Mouse (Mus musculus) ES-E14 (cell line): ENCODE results near the gene Nav2. TPM values are rescaled to one million over a fixed set of nuclear protein-coding genes. Genes with fewer than 3 reads are reported as not detected.

Experiments used
- DNase-seq: peaks from one replicate; pipeline ENCODE4 v3.0.0-alpha.2; 2013; ENCODE audit warnings: low read depth, low spot score
- H3K27ac ChIP-seq: 2 replicates; pipeline ENCODE4 v1.5.1; 2012; ENCODE audit warnings: low read depth, mild to moderate bottlenecking, low read length, moderate library complexity, mixed read lengths; ENCODE audit not compliant: poor library complexity, insufficient read depth, severe bottlenecking
- H3K36me3 ChIP-seq: 2 replicates; pipeline ENCODE4 v1.6.1; 2012; ENCODE audit warnings: mild to moderate bottlenecking, low read length, moderate library complexity, mixed read lengths; ENCODE audit not compliant: control insufficient read depth, poor library complexity, insufficient read depth, severe bottlenecking
- H3K4me1 ChIP-seq, 2 experiments: fragments of 150-350 bp in 1 of 2; sonication (generic) in 1 of 2; 2 replicates each; pipeline ENCODE4 v1.6.1; 2012; ENCODE audit warnings: low read length in 2 of 2, mild to moderate bottlenecking in 1 of 2, mixed read lengths in 1 of 2; ENCODE audit not compliant: control insufficient read depth in 2 of 2, insufficient read depth in 2 of 2, poor library complexity in 1 of 2
- H3K4me3 ChIP-seq, 2 experiments: fragments of 150-350 bp in 1 of 2; sonication (generic) in 1 of 2; 2 replicates each; pipeline ENCODE4 v1.5.1; 2012; ENCODE audit warnings: low read length in 2 of 2, low read depth in 1 of 2, mild to moderate bottlenecking in 1 of 2, mixed read lengths in 1 of 2; ENCODE audit not compliant: insufficient read depth in 1 of 2, poor library complexity in 1 of 2, severe bottlenecking in 1 of 2
- H3K9ac ChIP-seq: 2 replicates; pipeline ENCODE4 v1.6.1; 2012; ENCODE audit warnings: low read depth, mild to moderate bottlenecking, low read length, mixed read lengths; ENCODE audit not compliant: poor library complexity, insufficient read depth, severe bottlenecking
- H3K9me3 ChIP-seq: fragments of 150-350 bp; sonication (generic); 2 replicates; pipeline ENCODE4 v1.6.1; 2012; ENCODE audit warnings: low read depth, mild to moderate bottlenecking, low read length; ENCODE audit not compliant: control insufficient read depth, insufficient read depth
- CHD2 ChIP-seq: IDR thresholded peaks from 2 replicates; pipeline ENCODE4 v1.6.1; 2014; ENCODE audit warnings: mild to moderate bottlenecking, low read depth, low read length, inconsistent platforms
- HCFC1 ChIP-seq: IDR thresholded peaks from 2 replicates; pipeline ENCODE4 v1.6.1; 2012; ENCODE audit warnings: low read length, inconsistent platforms, borderline replicate concordance; ENCODE audit not compliant: insufficient read depth
- MAFK ChIP-seq: IDR thresholded peaks from 2 replicates; pipeline ENCODE4 v1.6.1; 2014; ENCODE audit warnings: mild to moderate bottlenecking, low read depth, low read length, inconsistent platforms; ENCODE audit not compliant: insufficient read depth
- ZC3H11A ChIP-seq: IDR thresholded peaks from 2 replicates; pipeline ENCODE4 v1.6.1; 2012; ENCODE audit warnings: low read depth, mild to moderate bottlenecking, inconsistent platforms, low read length, borderline replicate concordance
- ZNF384 ChIP-seq: IDR thresholded peaks from 2 replicates; pipeline ENCODE4 v1.6.1; 2012; ENCODE audit warnings: low read depth, low read length, inconsistent platforms
- in situ Hi-C, 2 experiments: fragments of 600-800 bp; cut with MboI; formaldehyde crosslinking; loops; one replicate each; pipeline ENCODE4 v1.15.1; 2025; ENCODE audit warnings: low sequenced_read_pairs in 2 of 2, inconsistent platforms in 1 of 2; ENCODE audit not compliant: unreplicated experiment in 2 of 2
- total RNA-seq: library from RNA; depleted of rRNA; stranded (reverse); fragments of 300-350 nt; gene quantifications from 2 replicates; pipeline ENCODE4 v1.2.3, GENCODE M21; 2012

Gene Nav2
- total RNA-seq, 1 experiment: 18.2 TPM

DNA sequence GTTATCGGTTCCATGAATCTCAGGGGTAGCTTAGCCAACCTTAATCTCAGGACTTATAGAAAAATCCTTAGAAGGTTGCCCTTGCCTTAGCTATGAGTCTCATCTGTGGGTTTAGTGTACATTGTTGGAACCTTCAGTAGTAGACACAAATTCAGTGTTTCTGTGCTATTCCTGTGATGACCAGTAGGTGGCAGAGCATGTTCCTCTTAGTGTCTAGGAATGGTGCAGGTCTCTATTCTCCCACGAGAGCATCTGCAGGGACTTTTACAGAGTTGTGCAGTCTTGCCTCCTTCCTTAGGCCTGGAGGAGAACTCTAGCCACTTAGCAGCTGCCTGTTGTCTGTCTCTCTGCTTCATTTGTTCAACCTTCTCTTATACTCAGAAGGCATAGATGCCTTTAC lies 490.8 kb downstream of the Nav2 start:
- peak; percentile 60 for DNase-seq
- H3K9me3 ChIP-seq: no peaks in the 10 kb centered on the region
- H3K9ac ChIP-seq: no peak overlapping the region
- in situ Hi-C loops: no loop called here
- H3K36me3 ChIP-seq: no peaks in the 10 kb centered on the region
- H3K27ac ChIP-seq: no peak overlapping the region
- H3K4me3 ChIP-seq: no peak overlapping the region
- TF ChIP-seq ZNF384 (no peak), ZC3H11A (no peak), CHD2 (no peak)
- peaks cover 0 to 7% of the 10 kb centered on the region in 2 experiments; a peak in 2 of 4 replicates for H3K4me1 ChIP-seq

DNA sequence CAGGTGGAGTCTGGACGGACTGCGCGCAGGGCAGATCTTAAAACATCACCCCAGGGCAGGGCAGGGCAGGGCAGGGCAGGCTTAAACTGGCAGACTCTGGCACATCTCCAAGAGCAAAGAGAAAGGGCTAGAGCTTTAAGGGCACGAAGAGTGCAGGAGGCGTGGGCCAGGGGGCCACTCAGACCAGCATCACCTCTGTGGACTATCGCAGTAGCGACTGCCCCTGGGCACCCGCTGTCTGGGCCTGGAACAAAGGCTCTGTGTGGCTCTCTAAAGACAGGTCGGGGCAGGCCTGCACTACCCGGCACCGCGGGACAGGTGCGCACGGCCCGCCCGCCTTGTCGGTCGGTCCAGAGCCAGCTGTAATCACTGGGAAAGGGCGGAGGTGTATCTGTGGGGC lies 491.9 kb downstream of the Nav2 start:
- DNase-seq: no peak

DNA sequence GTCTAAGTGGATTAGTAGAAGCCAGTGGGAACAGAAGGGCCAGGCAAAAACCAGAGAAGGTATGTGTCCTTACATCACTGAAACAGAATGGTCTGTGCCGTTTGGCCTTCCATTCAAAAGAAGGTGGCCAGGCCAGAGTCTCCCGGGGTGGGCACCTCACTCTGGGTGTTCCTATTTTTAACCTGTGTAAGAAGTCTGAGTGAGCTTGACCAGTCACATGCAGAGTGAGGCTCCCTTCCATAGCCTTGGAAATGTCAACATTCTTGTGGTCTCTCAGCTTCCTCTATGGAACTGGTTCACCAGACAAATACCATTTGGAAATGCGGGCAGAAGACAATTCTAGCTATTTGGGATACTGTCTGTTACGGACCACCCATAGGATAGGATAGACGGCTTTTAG lies 494.0 kb downstream of the Nav2 start:
- Histone ChIP-seq H3K27ac (no peak overlapping the region), H3K9ac (no peak overlapping the region), H3K36me3 (no peaks in the 10 kb centered on the region), H3K4me3 (no peak overlapping the region), H3K9me3 (no peaks in the 10 kb centered on the region), H3K4me1 (peaks cover 0 to 7% of the 10 kb centered on the region in 2 experiments; a peak in 2 of 4 replicates)
- in situ Hi-C loops: no loop called here
- TF ChIP-seq MAFK (no peak), ZC3H11A (no peak), HCFC1 (no peak), CHD2 (no peak), ZNF384 (no peak)
- DNase-seq: no peak

More for the DNA sequence above, 491.9 kb downstream of the Nav2 start:
- peak overlapping the region; percentile 45 to 53; a peak in 3 of 4 replicates for H3K4me3 ChIP-seq
- in situ Hi-C loops: no loop called here
- H3K9ac ChIP-seq: 0 out of 2 replicates have a peak overlapping the region, but pooled peaks have one; percentile 39
- no peaks in the 10 kb centered on the region for H3K36me3 ChIP-seq
- H3K9me3 ChIP-seq: no peaks in the 10 kb centered on the region
- TF ChIP-seq HCFC1: no peak
- no peak for TF ChIP-seq ZNF384
- TF ChIP-seq MAFK: no peak
- TF ChIP-seq CHD2: no peak
- TF ChIP-seq ZC3H11A: no peak
- no peak overlapping the region for H3K27ac ChIP-seq
- peaks cover 0 to 7% of the 10 kb centered on the region in 2 experiments; a peak in 2 of 4 replicates for H3K4me1 ChIP-seq

DNA sequence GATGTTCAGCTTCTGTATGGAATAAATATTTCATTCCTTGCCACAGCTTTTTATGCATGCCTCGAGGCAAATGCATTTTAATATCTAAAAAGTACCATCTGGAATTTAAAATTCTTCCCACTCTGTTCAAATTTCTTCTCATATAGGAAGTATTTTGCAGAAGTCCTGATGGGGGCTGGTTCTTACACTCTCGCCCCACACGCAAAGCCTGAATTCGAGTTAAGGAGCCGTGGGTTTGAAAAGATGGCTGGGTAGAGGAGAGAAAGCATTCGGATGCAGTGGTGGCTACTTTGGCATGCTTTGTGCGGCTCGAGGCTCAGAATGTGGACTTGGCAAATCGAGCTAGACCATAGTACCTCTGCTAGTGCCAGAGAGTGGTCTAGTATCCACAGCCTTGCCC lies 499.2 kb downstream of the Nav2 start:
- Histone ChIP-seq H3K27ac (no peak overlapping the region), H3K4me3 (no peak overlapping the region), H3K9me3 (no peaks in the 10 kb centered on the region), H3K4me1 (peaks cover 0 to 2% of the 10 kb centered on the region in 2 experiments; a peak in 1 of 4 replicates), H3K36me3 (peaks cover 4% of the 10 kb centered on the region; the same call in 1 of the 2 replicates), H3K9ac (no peak overlapping the region)
- TF ChIP-seq HCFC1 (no peak), ZNF384 (no peak), ZC3H11A (no peak), CHD2 (no peak), MAFK (no peak)
- in situ Hi-C loops: no loop called here
- DNase-seq: no peak

DNA sequence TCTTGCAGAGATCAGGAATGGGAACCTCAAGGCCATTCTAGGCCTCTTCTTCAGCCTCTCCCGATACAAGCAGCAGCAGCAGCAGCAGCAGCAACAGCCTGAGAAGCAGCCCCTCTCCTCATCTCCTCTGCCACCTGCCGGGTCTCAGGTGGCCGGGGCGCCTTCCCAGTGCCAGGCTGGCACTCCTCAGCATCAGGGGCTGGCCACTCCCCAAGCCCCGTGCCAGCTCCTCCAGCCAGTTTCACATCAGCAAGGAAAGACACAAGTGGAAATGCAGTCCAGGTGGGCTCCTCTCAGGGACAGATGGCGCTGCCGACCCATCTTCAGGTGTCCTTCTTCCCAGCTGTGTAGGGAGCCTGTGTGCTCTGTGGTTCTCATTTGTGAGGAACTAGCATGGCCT lies 500.1 kb downstream of the Nav2 start:
- in situ Hi-C loops: no loop called here
- no peak overlapping the region for H3K9ac ChIP-seq
- TF ChIP-seq CHD2: no peak
- no peak for TF ChIP-seq HCFC1
- TF ChIP-seq ZNF384: no peak
- TF ChIP-seq MAFK: no peak
- no peak for TF ChIP-seq ZC3H11A
- H3K9me3 ChIP-seq: no peaks in the 10 kb centered on the region
- H3K36me3 ChIP-seq: peaks cover 4% of the 10 kb centered on the region; the same call in 1 of the 2 replicates
- H3K27ac ChIP-seq: no peak overlapping the region
- H3K4me1 ChIP-seq: peaks cover 0 to 2% of the 10 kb centered on the region in 2 experiments; a peak in 1 of 4 replicates
- no peak for DNase-seq
- H3K4me3 ChIP-seq: no peak overlapping the region
